Mouse (Mus musculus) G1E (cell line): ENCODE results near the gene Abl1.

ENCODE experiments used
- CTCF ChIP-seq: IDR thresholded peaks from 2 replicates; pipeline ENCODE4 v1.5.1; 2012; ENCODE audit warnings: low read depth, low read length, inconsistent platforms, mixed read lengths
- GATA1 ChIP-seq: IDR thresholded peaks from 2 replicates; pipeline ENCODE4 v1.6.1; 2012; ENCODE audit warnings: borderline replicate concordance, low read length, inconsistent platforms, mixed read lengths
- GATA2 ChIP-seq: IDR thresholded peaks from 2 replicates; pipeline ENCODE4 v1.6.1; 2012; ENCODE audit warnings: low read depth, low read length, inconsistent platforms, borderline replicate concordance
- POLR2AphosphoS5 ChIP-seq: IDR thresholded peaks from 2 replicates; pipeline ENCODE4 v1.6.1; 2012; ENCODE audit warnings: low read depth, low read length, inconsistent platforms; ENCODE audit not compliant: insufficient replicate concordance
- TAL1 ChIP-seq: conservative IDR thresholded peaks from 2 replicates; pipeline ENCODE4 v1.6.1; 2012; ENCODE audit warnings: low read depth, low read length, inconsistent platforms, mixed read lengths

GRCm38 (mm10) chr2:31639466-31639760 is 48.8 kb upstream of the Abl1 start:
- TF ChIP-seq GATA1: no peak
- TF ChIP-seq CTCF: no peak
- TF ChIP-seq TAL1: no peak
- no peak for TF ChIP-seq GATA2
- TF ChIP-seq POLR2AphosphoS5: no peak
